Mouse (Mus musculus): ENCODE results near the gene Prdx5. TPM values are rescaled to one million over a fixed set of nuclear protein-coding genes. Genes with fewer than 3 reads are reported as not detected.
A peak's percentile ranks its signal among the peaks of the same experiment; 100 is the strongest.

Gene Prdx5
- 100 to 1,000 TPM; 150 to 152 TPM for total RNA-seq (2021)
- long read RNA-seq, experiment 1, transcript Prdx5-201 (6 exons, 1,262 nt) = major isoform, 71 of 78 reads
- long read RNA-seq, experiment 1, transcript Prdx5-203 (5 exons, 755 nt) = minor isoform, 5 of 78 reads
- long read RNA-seq, experiment 1, partial matches to known transcripts = 1 of 78 reads
- long read RNA-seq, experiment 1, other reads (novel, unspliced or antisense) = 1 of 78 reads
- long read RNA-seq, experiment 2, transcript Prdx5-201 (6 exons, 1,262 nt) = major isoform, 100 of 104 reads
- long read RNA-seq, experiment 2, partial matches to known transcripts = 0 of 104 reads
- long read RNA-seq, experiment 2, other reads (novel, unspliced or antisense) = 1 of 104 reads

- DNase-seq = peak; percentile 83
Observed at GRCm38 (mm10) chr19:6909507-6910289, at the start of gene Prdx5, which contains the start of gene Trmt112. Prdx5 (minus strand) TSS chr19:6910106. Trmt112 (plus strand) TSS chr19:6909698.

- no peak for DNase-seq
Observed at GRCm38 (mm10) chr19:6956461-6956860, 46.6 kb upstream of the Prdx5 start.

DNA sequence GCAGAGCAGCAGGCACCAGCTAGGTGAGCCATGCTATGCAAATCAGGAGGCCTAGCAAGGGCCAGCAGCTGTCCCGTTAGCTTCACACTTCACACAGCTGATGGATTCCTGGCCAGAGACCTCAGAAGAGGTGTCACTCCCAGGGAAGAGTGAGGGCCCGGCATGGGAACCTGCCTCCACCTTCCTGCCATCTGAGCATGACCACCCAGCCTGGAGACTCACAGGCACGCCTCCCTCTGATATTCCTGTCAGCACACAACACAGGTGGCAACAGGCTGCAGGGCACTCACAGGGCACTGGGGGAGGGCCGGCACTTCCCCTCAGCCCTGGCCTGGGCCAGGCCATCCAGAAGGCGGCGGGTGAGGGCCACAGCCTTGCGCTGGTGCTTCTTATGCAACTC lies 45.5 kb upstream of the Prdx5 start:
- DNase-seq = no peak

DNA sequence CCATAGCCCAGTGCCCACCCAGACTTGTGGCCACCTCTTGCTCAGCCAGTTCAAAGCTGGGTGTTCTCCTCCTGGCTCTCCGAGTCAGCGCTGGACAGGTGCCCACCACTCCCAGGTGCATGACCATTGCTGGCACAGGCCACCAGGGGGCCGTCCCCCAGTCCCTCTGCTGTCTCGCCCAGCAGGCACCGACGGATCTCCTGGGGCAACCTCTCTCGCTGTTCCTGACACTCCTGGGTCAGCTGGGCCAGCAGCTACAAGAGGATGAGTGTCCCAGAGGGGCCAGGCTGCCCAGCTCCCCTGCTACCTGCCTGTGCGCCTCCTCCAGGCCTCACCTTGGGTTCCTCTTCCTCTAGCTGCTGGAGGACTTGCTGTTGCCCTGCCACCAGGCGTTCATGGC lies 44.1 kb upstream of the Prdx5 start:
- DNase-seq = peak; percentile 57

- DNase-seq = no peak
Observed at GRCm38 (mm10) chr19:6952712-6953037, 42.8 kb upstream of the Prdx5 start.

GRCm38 (mm10) chr19:6951994-6952711 lies 42.2 kb upstream of the Prdx5 start:
- DNase-seq = peak; percentile 81

DNA sequence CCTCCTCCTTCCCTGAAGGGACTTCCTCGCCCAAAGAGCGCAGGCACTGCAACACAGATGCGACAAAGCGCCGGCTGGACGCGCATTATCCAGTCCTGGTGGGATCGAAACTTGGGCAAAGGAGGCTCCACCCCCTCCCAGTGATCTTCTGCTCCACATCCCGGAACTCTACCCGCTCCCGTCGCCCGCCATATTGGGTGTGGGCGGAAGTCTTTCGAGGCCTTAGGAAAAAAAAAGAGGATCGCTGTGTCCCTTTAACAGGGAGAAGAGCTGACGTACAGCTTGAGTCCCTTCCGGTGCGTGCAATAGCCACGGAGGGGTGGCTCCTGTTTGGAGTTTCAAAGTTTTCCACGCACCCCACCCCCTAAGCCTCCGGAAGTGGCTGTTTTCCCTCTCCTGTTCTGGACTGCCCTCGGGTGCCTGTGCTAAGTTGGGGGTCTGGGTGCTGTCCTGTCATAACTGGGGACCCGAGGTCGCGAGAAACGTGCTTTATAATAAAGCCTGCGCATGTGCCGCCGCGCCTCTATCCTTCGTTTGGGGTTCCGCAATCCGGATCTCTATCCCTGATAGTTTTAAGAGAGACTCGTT lies 41.6 kb upstream of the Prdx5 start:
- peak; percentile 87 for DNase-seq

GRCm38 (mm10) chr19:6950613-6951153 lies 40.8 kb upstream of the Prdx5 start:
- no peak for DNase-seq

- no peak for DNase-seq
Observed at GRCm38 (mm10) chr19:6949951-6950350, 40.0 kb upstream of the Prdx5 start.

DNA sequence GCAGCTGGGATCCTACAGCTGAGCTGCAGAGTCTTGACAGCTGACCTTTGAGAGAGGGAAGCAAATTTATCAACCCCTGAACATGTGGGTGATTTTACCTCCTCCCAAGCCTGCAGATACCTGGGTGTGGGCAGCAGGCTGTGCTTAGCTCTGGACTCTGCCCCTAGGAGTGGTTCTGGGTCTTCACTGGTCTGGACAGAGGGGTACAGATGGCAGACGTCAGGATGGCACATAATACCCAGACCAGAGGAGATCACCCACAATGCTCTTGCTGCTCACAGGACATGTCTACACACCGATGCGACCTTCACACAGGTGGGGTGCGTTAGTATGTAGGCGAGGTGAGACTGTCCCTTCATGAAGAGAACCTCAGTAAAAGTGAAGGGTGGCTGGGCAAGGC lies 39.6 kb upstream of the Prdx5 start:
- DNase-seq = no peak

DNA sequence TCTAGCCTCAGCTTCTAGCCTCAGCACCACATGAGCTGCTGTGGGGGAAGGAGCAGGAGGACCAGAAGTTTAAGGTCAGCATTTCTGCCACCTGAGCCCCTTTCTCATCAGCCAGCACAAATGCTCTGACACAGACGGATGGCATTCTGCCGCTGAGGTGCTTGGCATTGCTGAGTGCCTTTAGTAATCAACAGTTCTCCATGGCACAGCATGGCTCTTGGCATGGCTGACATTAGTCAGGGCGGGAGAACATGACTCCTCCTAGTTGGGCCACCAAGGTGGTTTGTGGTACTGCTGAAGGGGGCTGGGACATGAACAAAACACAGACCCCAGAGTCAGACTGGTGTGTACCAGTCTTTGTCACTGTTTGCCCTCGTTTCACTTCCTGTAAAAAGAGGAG lies 38.3 kb upstream of the Prdx5 start:
- no peak for DNase-seq

DNA sequence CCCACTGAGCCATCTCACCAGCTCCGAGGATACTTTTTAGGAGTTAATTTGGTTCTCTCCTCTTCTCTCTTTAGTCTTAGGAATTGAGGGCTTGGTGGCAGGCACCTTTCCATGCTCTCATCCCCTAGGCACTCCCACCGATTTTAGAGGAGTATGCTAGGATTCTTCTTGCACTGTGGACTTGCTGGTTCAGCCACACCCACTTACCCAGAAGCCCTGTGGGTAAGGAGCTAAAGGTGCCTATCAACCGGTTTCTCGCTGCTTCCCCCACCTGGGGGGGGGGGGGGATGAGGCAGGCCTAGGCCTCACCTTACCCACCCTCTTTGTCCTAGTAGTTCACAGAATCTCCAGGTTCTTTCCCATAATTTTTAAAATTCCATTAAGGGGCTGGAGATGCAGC lies 37.8 kb upstream of the Prdx5 start:
- DNase-seq = no peak

GRCm38 (mm10) chr19:6943709-6944108 lies 33.8 kb upstream of the Prdx5 start:
- DNase-seq = no peak

DNA sequence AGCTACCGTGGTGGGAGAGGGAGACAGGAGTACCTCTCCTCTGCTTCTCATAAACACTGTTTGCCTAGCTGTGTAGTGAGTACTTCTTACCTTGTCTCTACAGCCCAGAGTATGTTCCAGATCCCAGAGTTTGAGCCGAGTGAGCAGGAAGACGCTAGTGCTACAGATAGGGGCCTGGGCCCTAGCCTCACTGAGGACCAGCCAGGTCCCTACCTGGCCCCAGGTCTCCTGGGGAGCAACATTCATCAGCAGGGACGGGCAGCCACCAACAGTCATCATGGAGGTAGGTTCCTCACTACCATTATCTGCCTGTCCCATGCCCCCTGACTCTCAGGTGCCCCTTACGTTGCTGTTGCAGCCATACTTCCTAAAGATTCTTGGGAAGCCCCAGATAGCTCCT lies 32.9 kb upstream of the Prdx5 start:
- DNase-seq = no peak

GRCm38 (mm10) chr19:6942249-6942691 lies 32.4 kb upstream of the Prdx5 start, which contains the start of gene Gpr137:
Gpr137 (minus strand) TSS chr19:6942480.
- DNase-seq = peak; percentile 92

GRCm38 (mm10) chr19:6941372-6942248 lies 31.7 kb upstream of the Prdx5 start, which contains the start of gene Bad:
Bad (plus strand) TSS chr19:6941861.
- peak; percentile 98 for DNase-seq

DNA sequence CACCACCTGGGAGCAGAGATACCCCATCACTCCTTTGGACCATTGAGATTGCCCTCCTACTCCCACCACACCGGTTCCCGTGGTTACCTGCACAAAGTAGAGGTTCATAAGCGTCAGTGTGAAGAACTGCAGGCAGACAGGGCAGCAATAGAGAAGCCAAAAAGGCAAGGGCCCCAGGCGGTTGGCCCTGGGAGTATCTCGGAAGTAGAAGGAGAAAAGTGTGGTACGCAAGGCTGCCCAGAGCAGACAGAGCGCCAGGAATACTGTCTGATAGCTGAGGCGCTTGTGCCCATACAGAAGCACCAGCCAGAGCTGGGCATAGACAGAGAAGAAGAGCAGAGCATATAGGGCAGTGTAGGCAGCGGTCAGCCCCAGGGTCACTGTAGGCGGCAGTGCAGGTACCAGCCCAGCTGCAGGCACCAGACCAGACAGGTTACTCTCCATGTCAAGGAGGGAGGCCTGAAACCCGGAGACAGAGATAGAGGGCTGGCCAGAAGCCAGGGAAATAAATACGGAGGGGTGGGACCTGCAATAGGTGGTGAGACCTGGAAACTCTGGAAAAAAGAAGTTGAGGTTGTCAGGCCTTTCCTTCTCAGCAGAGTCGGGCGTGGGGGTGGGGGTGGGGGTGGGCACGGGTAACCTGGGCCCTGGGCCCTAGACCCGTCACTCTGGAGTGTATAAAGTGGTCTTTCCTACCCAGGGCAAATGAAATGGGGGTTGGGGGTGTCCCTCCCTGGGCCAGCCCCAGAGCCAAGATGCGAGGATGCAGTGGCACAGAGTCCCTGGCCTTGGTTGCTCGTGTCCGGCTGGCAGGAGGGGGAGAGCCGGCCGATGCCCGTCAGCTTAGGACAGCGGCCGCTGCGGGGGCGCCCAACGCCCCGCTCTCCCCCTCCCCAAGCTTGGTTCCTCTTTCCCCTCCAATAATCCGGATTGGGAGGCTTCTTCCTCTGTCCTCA lies 30.8 kb upstream of the Prdx5 start:
- DNase-seq = no peak

- DNase-seq = no peak
Observed at GRCm38 (mm10) chr19:6939106-6940002, 29.4 kb upstream of the Prdx5 start.

All from gastrocnemius, postnatal 10 days (tissue).